Mouse (Mus musculus) midbrain, embryonic 16.5 days (tissue): ENCODE measurements around the gene Ftsj3. TPM values are rescaled to one million over a fixed set of nuclear protein-coding genes. Genes with fewer than 3 reads are reported as not detected.
A peak's percentile ranks its signal among the peaks of the same experiment; 100 is the strongest.
"Not testable (repeated sequence)": the region's sequence is repeated elsewhere in the genome, so short reads cannot be mapped to it uniquely, and the experiment has no call there.

Experiments
- ATAC-seq: fragments of 200-750 bp; cut with Nextera tagmentation; 2 replicates; pipeline ENCODE4 v1.8.0; 2017; ENCODE audit warnings: moderate TSS enrichment
- H3K27ac ChIP-seq: fragments of 300-500 bp; sonication (generic); 2 replicates; pipeline ENCODE4 v1.5.1; 2014; ENCODE audit warnings: mild to moderate bottlenecking, low read length, mixed read lengths
- H3K27me3 ChIP-seq: fragments of 300-500 bp; sonication (generic); 2 replicates; pipeline ENCODE4 v1.6.1; 2014; ENCODE audit warnings: low read depth, low read length, mixed read lengths; ENCODE audit not compliant: control insufficient read depth, insufficient read depth
- H3K36me3 ChIP-seq: fragments of 300-500 bp; sonication (generic); 2 replicates; pipeline ENCODE4 v1.6.1; 2014; ENCODE audit warnings: mild to moderate bottlenecking, low read length, moderate library complexity, mixed read lengths; ENCODE audit not compliant: control insufficient read depth, insufficient read depth
- H3K4me1 ChIP-seq: fragments of 300-500 bp; sonication (generic); 2 replicates; pipeline ENCODE4 v1.6.1; 2014; ENCODE audit warnings: mild to moderate bottlenecking, low read length, mixed read lengths; ENCODE audit not compliant: control insufficient read depth, insufficient read depth
- H3K4me2 ChIP-seq: fragments of 300-500 bp; sonication (generic); 2 replicates; pipeline ENCODE4 v1.6.1; 2014; ENCODE audit warnings: mild to moderate bottlenecking, low read length, mixed read lengths
- H3K4me3 ChIP-seq: fragments of 300-500 bp; sonication (generic); 2 replicates; pipeline ENCODE4 v1.5.1; 2014; ENCODE audit warnings: low read depth, mild to moderate bottlenecking, low read length, moderate library complexity, mixed read lengths
- H3K9ac ChIP-seq: fragments of 300-500 bp; sonication (generic); 2 replicates; pipeline ENCODE4 v1.6.1; 2014; ENCODE audit warnings: low read depth, low read length, mixed read lengths
- H3K9me3 ChIP-seq: fragments of 300-500 bp; sonication (generic); replicated peaks from 2 replicates; pipeline ENCODE4 v1.6.1; 2014; ENCODE audit warnings: mild to moderate bottlenecking, low read length, mixed read lengths; ENCODE audit not compliant: control insufficient read depth, poor library complexity, severe bottlenecking
- WGBS: fragments of 180-500 bp; shearing (Covaris S2); extraction: QIAGEN DNeasy Blood & Tissue Kit; methylation state at CpG from one replicate; pipeline ENCODE4 v1.1.7; 2014; 5-methylcytosine and 5-hydroxymethylcytosine counted together
- polyA plus RNA-seq: library from polyadenylated mRNA; unstranded; fragments of >200 nt; fragmentation: Nextera tagmentation; extraction: Ambion mirVana; gene quantifications from 2 replicates; pipeline ENCODE4 v1.2.1, GENCODE M21; 2015

Gene Ftsj3
- polyA plus RNA-seq, 1 experiment from 2014 or later = 34.0 TPM

DNA sequence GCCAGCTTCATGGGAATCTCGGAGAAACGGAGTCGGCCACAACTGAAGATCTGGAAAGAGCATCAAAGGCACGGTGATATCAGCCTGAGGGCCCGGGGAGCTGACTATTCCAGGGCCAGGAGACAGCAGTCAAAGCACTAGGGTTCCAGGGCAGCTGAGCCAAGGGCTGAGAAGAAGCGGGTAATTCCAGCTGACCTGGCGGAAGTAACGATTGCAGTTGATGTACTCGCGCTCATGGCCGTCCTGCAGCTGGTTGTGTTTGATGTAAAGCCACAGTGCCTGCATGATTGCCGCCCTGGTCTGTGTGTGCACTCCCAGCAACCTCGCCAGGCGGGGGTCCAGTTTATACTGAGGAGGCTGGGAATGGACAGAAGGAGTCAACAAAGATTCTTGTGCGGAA is 9.1 kb upstream of the Ftsj3 start:
- WGBS = 88% methylated on average over 15 of the region's 15 CpGs
- peaks cover 11% of the 10 kb centered on the region for H3K4me1 ChIP-seq
- no peak for ATAC-seq
- H3K27ac ChIP-seq = no peak overlapping the region
- H3K27me3 ChIP-seq = no peaks in the 10 kb centered on the region
- H3K9ac ChIP-seq = no peak overlapping the region
- H3K9me3 ChIP-seq = no peaks in the 10 kb centered on the region
- H3K36me3 ChIP-seq = peaks cover 58% of the 10 kb centered on the region
- H3K4me3 ChIP-seq = no peak overlapping the region
- no peak overlapping the region for H3K4me2 ChIP-seq

- 97% methylated on average over 9 of the region's 9 CpGs for WGBS
- Histone ChIP-seq H3K9ac (no peak overlapping the region), H3K4me2 (no peak overlapping the region), H3K27ac (no peak overlapping the region), H3K4me3 (no peak overlapping the region), H3K4me1 (0 out of 2 replicates have a peak, but pooled peaks cover 8% of the 10 kb centered on the region), H3K36me3 (peaks cover 60% of the 10 kb centered on the region), H3K27me3 (no peaks in the 10 kb centered on the region), H3K9me3 (no peaks in the 10 kb centered on the region)
- ATAC-seq = no peak
Observed at GRCm38 (mm10) chr11:106263963-106264362, 8.1 kb upstream of the Ftsj3 start.

GRCm38 (mm10) chr11:106260826-106261450 is 5.1 kb upstream of the Ftsj3 start:
- Histone ChIP-seq H3K4me3 (no peak overlapping the region), H3K27ac (no peak overlapping the region), H3K36me3 (peaks cover 52% of the 10 kb centered on the region), H3K9me3 (no peaks in the 10 kb centered on the region), H3K4me1 (peaks cover 10% of the 10 kb centered on the region), H3K9ac (no peak overlapping the region), H3K4me2 (no peak overlapping the region), H3K27me3 (no peaks in the 10 kb centered on the region)
- 84% methylated on average over 14 of the region's 14 CpGs for WGBS
- no peak for ATAC-seq

DNA sequence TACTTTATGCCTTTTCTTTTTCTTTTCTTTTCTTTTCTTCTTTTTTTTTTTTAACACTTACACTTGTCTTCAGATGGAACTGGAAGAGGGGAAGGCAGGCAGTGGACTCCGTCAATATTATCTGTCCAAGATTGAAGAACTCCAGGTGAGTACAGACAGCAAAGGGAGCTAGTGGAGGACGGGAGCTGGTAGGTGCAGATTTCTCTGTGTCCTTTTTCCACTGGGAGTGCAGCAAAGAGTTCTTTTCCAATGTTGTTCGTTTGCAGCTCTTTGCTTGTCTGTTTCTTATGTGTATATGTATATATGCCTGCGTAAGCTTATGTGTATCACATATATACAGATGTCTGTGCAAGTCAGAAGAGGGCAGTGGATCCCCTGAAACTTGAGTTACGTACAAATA is 896 bp upstream of the Ftsj3 start:
- H3K4me2 ChIP-seq = peak overlapping the region; percentile 63
- H3K4me1 ChIP-seq = peaks cover 19% of the 10 kb centered on the region
- H3K27ac ChIP-seq = no peak overlapping the region; the same call in 1 of the 2 replicates
- 77% methylated on average over 5 of the region's 5 CpGs for WGBS
- peak overlapping the region; percentile 71 for H3K4me3 ChIP-seq
- peak overlapping the region; percentile 76; the same call in 1 of the 2 replicates for H3K9ac ChIP-seq
- H3K27me3 ChIP-seq = no peaks in the 10 kb centered on the region
- H3K9me3 ChIP-seq = no peaks in the 10 kb centered on the region
- ATAC-seq = no peak
- peaks cover 22% of the 10 kb centered on the region for H3K36me3 ChIP-seq

GRCm38 (mm10) chr11:106255174-106255573 is 705 bp downstream of the Ftsj3 start:
- H3K36me3 ChIP-seq = peaks cover 22% of the 10 kb centered on the region
- no peaks in the 10 kb centered on the region for H3K9me3 ChIP-seq
- no peak overlapping the region for H3K27ac ChIP-seq
- 4% methylated on average over 22 of the region's 22 CpGs for WGBS
- H3K4me3 ChIP-seq = peak overlapping the region; percentile 71
- H3K9ac ChIP-seq = peak overlapping the region; percentile 76
- H3K4me2 ChIP-seq = peak overlapping the region; percentile 98
- ATAC-seq = 0 out of 2 replicates have a peak, but pooled peaks have one; percentile 13
- H3K27me3 ChIP-seq = no peaks in the 10 kb centered on the region
- peaks cover 19% of the 10 kb centered on the region for H3K4me1 ChIP-seq

DNA sequence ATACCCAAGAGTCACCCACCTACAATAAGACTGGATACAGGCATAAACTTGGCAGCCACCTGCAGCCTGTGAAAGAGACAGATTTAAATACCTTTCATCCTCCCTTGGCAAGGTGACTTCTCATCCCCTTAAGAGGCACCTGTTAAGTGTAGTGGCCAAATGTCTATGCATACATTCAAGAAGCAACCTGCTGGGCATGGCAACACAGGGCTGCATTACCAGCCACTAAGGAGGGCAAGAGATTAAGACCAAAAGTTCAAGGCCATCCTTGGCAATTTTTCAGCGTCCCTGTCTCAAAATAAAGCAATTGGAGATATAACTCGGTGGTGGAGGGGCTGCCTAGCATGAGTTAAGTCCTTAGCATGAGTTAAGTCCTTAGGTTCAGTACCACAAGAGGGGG is 1.1 kb downstream of the Ftsj3 start:
- H3K9me3 ChIP-seq = no peaks in the 10 kb centered on the region
- no peak overlapping the region for H3K27ac ChIP-seq
- no peak for ATAC-seq
- H3K36me3 ChIP-seq = peaks cover 23% of the 10 kb centered on the region
- H3K4me3 ChIP-seq = peak overlapping the region; percentile 71
- no peaks in the 10 kb centered on the region for H3K27me3 ChIP-seq
- peaks cover 19% of the 10 kb centered on the region for H3K4me1 ChIP-seq
- H3K9ac ChIP-seq = peak overlapping the region; percentile 76
- peak overlapping the region; percentile 98 for H3K4me2 ChIP-seq
- 23% methylated on average over 2 of the region's 2 CpGs for WGBS

DNA sequence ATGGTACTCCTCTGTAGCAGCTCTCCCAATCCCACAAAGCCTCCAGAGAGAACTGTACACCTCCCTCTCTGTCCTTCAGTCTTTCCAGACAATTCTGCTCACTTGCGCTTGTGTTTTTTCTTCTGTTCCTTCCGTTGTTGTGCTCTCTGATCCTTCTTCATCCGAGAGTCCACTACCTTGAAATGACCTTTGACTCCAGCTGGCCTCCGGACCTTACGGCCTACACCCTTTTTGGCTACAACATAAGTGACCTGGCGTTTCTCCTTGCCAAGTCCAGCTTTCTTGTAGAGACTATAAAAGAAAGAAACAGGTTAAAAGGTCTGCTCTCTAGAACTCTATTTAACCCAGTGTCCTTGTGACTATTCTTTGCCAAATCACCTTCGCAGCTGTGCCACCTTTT is 6.6 kb downstream of the Ftsj3 start:
- peaks cover 56% of the 10 kb centered on the region for H3K36me3 ChIP-seq
- H3K9me3 ChIP-seq = 0 out of 2 replicates have a peak, but pooled peaks cover 5% of the 10 kb centered on the region
- 90% methylated on average over 7 of the region's 7 CpGs for WGBS
- no peak for ATAC-seq
- H3K4me3 ChIP-seq = no peak overlapping the region
- no peak overlapping the region for H3K4me2 ChIP-seq
- no peaks in the 10 kb centered on the region for H3K27me3 ChIP-seq
- no peaks in the 10 kb centered on the region for H3K4me1 ChIP-seq
- H3K9ac ChIP-seq = no peak overlapping the region
- H3K27ac ChIP-seq = no peak overlapping the region

- no peaks in the 10 kb centered on the region for H3K27me3 ChIP-seq
- ATAC-seq = no peak
- no peak overlapping the region for H3K4me3 ChIP-seq
- no peak overlapping the region for H3K9ac ChIP-seq
- H3K36me3 ChIP-seq = peaks cover 70% of the 10 kb centered on the region
- 100% methylated on average over 1 of the region's 1 CpGs for whole genome bisulfite sequencing
- no peak overlapping the region for H3K27ac ChIP-seq
- 0 out of 2 replicates have a peak, but pooled peaks cover 5% of the 10 kb centered on the region for H3K9me3 ChIP-seq
- no peak overlapping the region for H3K4me2 ChIP-seq
- no peaks in the 10 kb centered on the region for H3K4me1 ChIP-seq
Observed at GRCm38 (mm10) chr11:106246834-106247233, 9.0 kb downstream of the Ftsj3 start.

DNA sequence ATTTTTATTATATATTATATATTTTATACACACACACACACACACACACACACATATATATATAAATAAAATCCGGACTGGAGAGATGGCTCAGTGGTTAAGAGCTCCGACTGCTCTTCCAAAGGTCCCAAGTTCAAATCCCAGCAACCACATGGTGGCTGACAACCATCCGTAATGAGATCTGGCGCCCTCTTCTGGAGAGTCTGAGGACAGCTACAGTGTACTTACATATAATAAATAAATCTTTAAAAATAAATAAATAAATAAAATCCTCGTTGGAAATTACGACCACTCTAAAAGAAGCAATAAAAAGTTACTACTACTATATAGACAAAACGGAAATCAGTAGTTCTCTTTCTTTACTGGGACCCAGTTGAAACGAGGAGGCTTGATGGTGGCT is 21.9 kb downstream of the Ftsj3 start:
- not testable (repeated sequence) for H3K27me3 ChIP-seq, H3K9me3 ChIP-seq, H3K4me1 ChIP-seq, H3K27ac ChIP-seq, H3K4me3 ChIP-seq, H3K4me2 ChIP-seq, H3K9ac ChIP-seq, ATAC-seq
- 83% methylated on average over 8 of the region's 8 CpGs for WGBS
- H3K36me3 ChIP-seq = peaks cover 30% of the 10 kb centered on the region
